Mouse (Mus musculus): ENCODE measurements around the gene Hoxd12.

GRCm38 (mm10) chr2:74704393-74704998, 29.7 kb downstream of the Hoxd12 start, which contains the start of gene Hoxd8:
- TF ChIP-seq CTCF (IDR thresholded peaks at IDR 0.05; ENCODE audit: extremely low read depth, insufficient read length, insufficient replicate concordance, low read depth, low read length), result no peak
- TF ChIP-seq POLR2A (IDR thresholded peaks at IDR 0.05; ENCODE audit: low read depth, low read length), result no peak
